Mouse (Mus musculus): ENCODE measurements around the gene Ephb2.

Gene Ephb2

GRCm38 (mm10) chr4:136801463-136801862 is 34.3 kb downstream of the Ephb2 start:
- DNase-seq (ENCODE audit: low read depth, low spot score): no peak

DNA sequence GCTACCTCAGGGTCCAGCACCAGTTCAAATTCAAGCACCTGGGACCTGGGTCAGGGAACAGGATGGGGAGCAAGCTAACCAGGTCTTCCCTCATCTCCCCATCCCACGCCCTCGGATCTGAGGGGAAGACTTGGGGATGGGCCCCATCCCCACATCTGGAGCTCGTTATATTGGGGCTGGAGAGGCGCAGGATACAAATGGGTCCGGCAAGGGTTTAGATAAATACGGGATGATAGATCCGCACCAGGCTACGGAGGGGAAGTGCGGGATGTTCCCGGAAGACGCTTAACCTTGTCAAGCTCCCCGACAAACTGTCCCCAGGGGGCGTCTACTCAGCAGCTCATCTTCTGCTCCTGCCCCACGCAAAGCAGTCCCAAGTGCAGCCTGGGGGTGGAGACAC is 35.4 kb downstream of the Ephb2 start:
- no peak for DNase-seq (ENCODE audit: low read depth, low spot score)

- DNase-seq (ENCODE audit: low read depth, low spot score): no peak
Observed at GRCm38 (mm10) chr4:136797677-136798569, 37.9 kb downstream of the Ephb2 start.

DNA sequence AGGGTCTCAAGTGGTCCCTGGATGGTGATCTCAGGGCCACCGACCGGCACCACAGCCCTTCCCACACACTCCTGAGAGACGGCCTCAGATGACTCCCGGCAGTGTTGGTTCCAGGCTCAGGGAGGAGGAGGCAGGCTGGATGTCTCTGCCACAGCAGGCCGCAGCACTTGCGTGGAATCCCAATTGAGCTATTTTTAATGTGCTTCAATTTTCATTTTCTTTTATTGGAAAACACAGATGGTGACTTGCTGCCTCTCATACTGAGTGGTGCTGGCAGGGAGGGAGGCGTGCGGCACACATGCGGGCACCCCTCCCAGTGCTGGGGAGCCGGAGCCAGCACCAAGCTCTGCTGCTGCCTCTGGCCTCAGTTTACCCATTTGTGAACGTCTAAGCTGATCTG is 42.5 kb downstream of the Ephb2 start:
- no peak for DNase-seq (ENCODE audit: low read depth, low spot score)

GRCm38 (mm10) chr4:136789821-136790220 is 46.0 kb downstream of the Ephb2 start:
- DNase-seq (ENCODE audit: low read depth, low spot score): no peak

- DNase-seq (ENCODE audit: low read depth, low spot score): no peak
Observed at GRCm38 (mm10) chr4:136787357-136787756, 48.4 kb downstream of the Ephb2 start.

DNA sequence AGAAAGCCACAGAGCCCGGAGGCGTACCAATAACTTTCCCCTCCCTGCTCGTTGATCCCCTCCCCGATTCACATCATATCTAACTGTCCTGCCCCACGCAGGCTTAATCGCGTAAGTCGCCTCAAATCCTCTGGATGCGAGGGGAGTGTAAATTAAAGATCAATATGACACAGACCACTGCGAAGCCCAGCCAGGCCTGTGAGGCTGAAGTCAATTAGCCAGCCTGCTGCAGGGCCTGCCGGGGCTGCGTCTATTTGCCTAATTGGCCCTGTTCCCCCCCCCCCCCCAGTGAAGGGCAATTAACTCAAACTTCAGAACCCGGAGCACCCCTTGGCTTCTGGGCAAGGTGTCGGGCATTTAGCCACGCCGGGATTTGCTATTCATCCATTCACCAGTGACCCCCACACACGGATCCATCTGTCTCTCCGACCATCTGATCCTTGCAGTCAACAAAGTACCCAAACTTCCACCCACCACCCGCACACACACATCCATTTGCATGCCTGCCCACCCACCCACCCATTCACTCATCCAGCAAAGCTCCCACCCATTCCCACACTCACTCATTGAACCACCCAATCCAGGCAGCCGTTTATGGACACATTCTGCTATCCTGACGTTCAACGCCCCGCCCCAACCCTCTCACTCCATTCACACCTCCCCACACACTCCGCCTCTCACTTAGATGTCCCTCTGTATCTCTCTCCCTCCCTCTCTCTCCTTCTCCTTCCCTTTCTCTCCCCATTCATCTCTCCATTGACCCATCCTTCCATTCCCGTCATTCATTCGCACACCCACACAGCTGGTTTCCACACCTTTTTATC is 49.1 kb downstream of the Ephb2 start:
- no peak for DNase-seq (ENCODE audit: low read depth, low spot score)

DNA sequence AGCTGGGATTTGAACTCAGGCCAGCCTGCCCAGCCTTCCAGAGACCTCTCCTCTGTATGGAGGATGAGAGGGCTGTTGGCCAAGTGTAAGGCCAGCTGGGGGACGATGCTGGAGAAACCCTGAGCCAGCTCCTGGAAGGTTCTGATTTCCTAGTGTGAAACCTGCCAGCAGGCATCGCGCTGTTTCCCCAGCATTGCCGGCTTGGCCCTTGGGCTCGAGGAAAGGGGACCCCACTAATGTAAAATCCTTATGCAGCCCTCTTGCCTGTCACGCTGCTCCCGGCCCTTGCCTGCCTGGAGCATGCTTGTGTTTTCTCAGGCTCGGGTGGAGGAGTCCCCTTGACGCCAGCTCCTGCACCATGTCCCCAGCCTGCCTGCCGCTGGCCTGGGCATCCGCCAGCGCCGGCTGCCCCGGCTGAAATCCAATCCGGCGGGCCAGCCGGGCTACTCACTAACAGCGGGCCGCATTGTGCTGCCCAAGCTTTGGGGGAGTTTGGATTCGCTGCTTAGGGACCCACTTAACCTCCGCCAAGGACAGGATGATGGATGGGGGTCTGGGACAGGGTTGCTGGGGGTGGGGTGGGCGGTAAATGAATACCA is 52.1 kb downstream of the Ephb2 start:
- peak; percentile 31 for DNase-seq (ENCODE audit: low read depth, low spot score)

GRCm38 (mm10) chr4:136782579-136782925 is 53.2 kb downstream of the Ephb2 start:
- peak; percentile 32 for DNase-seq (ENCODE audit: low read depth, low spot score)

GRCm38 (mm10) chr4:136781868-136782578 is 53.8 kb downstream of the Ephb2 start:
- peak; percentile 80 for DNase-seq (ENCODE audit: low read depth, low spot score)

DNA sequence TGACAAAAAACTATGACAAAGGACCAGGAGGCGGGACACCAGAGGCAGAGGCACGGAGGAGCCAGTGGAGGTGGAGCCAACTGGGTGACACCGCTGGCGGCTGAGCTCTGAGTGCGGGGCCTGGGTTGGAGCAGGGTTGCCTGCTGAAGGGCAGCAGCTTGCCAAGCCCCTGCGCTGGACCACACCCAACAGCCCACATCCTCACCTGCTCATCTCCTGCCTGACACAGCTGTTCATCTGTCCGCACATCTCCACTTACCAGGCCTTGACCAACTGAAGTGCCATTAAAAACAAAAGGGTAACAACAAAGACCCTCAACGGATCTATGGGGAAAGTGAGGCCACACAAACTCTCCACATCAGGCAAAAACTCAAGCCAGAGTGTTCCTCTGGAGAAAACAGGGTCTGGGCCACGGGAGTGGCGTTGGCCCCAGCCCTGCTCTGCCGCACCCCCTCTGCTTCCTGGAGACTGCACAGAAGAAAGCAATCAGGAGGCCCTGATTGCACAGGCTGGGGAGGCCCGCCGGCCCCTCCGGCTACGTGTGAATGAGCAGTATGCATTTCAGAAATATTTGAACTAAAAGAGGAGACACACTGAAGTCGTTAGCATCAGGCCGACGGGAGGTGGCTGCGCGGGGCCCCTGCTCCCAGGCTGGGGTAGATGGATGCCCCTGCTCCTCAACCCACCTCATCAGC is 55.4 kb downstream of the Ephb2 start:
- no peak for DNase-seq (ENCODE audit: low read depth, low spot score)

- DNase-seq (ENCODE audit: low read depth, low spot score): no peak
Observed at GRCm38 (mm10) chr4:136779156-136779555, 56.6 kb downstream of the Ephb2 start.

DNA sequence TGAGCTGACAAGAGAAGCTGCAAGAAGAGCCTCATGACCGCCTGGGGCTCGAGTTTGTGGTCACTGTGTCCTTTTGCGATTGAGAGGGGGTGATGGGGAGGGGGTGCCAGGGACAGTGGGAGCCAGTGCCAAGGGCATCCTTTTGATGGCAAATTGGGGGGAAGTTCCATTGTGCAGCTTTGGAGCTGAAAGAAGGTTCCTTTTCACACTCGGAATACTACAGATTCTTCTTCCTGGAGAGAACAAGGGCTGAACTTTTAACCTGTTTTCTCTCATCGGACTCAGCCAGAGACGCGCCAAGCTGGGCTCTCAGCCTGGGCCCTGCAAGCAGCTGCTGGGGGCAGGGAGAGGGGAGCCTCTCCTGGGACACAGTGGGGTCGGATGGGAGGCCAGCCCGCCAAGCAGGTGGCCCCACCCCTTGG is 59.3 kb downstream of the Ephb2 start:
- DNase-seq (ENCODE audit: low read depth, low spot score): no peak

- DNase-seq (ENCODE audit: low read depth, low spot score): no peak
Observed at GRCm38 (mm10) chr4:136775903-136776302, 59.9 kb downstream of the Ephb2 start.

- no peak for DNase-seq (ENCODE audit: low read depth, low spot score)
Observed at GRCm38 (mm10) chr4:136774201-136774600, 61.6 kb downstream of the Ephb2 start.

GRCm38 (mm10) chr4:136772952-136773584 is 62.7 kb downstream of the Ephb2 start:
- DNase-seq (ENCODE audit: low read depth, low spot score): no peak

DNA sequence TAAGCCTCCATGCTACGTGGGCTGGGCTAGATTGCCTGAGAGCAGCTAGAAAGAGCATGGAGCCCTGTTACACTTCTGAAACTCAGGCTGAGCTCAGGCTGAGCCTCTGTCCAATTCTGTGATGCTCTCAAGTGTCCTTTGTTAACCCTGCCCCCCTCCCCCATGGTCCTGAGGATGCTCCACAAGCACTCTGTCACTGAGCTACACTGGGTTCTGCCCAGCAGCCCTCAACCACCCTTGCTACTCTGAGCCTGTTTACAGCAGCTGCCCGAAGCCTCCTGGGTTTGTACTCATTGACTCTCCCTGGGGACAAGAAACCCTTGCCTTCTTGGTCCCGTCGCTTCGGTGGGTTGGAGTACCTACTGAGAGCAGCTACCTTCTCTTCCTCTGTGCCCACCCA is 63.5 kb downstream of the Ephb2 start:
- no peak for DNase-seq (ENCODE audit: low read depth, low spot score)

DNA sequence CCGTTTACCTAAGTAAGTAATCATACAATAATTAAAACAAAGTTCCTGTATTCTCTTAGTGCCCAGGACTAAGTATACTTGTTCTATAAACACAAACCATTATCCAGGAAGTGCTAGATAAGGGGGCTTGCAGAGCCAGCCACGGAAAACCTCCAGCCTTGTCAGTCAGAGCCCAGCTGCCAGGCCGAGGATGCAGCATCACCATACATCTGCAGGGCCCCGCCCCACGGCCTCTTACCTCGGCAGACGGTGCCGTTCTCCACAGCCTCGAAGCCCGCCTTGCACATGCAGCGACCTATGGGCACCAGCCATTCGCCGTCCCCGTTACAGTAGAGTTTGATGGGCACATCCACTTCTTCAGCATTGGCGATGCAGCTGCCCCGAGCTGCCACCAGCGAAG is 65.1 kb downstream of the Ephb2 start:
- no peak for DNase-seq (ENCODE audit: low read depth, low spot score)

GRCm38 (mm10) chr4:136768499-136768898 is 67.3 kb downstream of the Ephb2 start:
- DNase-seq (ENCODE audit: low read depth, low spot score): no peak

DNA sequence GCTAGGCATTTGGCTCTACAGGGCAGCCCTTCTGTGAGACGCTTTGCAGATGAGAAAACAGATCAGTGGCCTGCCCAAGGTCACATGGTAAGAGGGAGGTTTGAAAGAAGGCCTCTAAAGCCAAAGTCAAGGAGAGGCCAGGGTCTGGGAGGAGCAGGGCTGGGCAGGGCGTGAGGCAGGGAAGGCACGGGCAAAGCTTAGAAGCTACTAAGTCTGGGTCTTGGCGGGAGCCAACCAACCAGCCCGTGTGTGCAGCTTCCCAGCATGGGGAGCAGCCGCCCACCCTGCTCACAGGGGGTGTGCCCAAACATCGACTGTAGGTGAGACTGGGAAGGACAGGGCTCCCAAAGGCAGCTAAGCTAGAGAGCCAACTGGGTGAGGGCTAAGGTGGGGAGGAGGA is 70.7 kb downstream of the Ephb2 start:
- no peak for DNase-seq (ENCODE audit: low read depth, low spot score)

DNA sequence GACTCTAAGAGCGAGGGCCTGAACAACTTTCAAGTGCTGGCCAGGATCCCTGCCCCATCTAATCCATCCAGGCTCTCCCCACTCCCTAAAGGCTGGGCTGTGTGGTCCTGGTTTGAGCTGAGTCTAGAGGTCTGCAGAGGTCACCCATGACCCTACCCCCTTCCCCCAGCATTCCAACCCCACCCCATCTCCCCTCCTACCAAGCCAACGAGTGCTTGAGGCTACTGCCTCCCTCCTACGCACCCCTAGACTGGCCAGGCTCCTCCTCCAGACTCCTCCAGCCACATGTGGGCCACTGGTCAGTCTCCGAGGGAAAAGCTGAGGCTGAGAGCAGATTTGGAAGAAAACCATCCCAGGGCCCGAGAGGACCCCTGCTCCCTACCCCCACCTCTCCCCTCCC is 72.4 kb downstream of the Ephb2 start:
- no peak for DNase-seq (ENCODE audit: low read depth, low spot score)
